Comparison of ENCODE assay signal across 8 mouse cellular contexts in the genomic region with DNA sequence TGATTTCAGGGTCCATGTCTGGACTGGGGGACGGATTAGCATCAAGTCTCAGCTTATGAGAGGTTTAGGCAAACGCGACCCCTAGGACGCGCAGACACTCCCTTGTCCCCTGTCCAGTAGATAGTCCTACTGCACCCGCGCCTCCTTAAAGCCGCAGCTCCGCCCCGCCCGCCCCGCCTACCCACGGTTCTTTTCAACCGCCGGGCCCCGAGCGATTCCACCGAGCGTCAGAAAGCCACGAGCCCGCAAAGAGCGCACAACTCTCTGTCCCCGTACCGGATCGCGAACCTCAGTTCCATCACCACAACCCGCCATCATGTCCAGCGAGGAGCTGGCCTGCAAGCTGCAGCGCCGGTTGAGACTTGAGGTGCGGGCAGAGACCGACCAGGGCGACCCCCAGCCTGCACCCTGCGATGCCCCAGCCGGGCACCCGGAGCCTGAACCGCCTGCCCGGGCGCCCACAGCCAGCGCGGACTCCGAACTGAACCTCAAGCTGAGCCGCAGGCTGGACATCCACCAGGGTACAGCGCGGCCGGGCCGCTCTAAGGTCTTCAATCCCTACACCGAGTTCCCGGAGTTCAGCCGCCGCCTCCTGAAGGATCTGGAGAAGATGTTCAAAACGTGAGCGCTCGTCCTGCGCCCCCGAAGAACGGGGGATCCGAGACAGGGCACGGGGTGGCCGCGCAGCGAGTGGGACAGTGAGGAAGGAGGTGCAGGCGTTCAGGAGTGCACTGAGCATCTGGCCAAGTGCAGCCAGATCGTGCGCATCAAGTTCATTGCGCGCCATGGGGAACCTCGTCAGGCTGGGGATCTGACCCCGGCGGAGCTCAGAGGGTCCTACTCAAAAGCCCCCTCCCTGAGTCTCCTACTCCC. TPM values are rescaled to one million over a fixed set of nuclear protein-coding genes. Genes with fewer than 3 reads are reported as not detected.
DNase-seq lines count a peak whose midpoint lies in the region; ATAC-seq and TF ChIP-seq lines count a peak whose summit lies in the region.

A gene (plus strand): TSS at position 230 of the 873 bp plus-strand sequence.

- peaks cover 29% of the 10 kb centered on the region for H3K4me1 ChIP-seq in forebrain, embryonic 15.5 days
- peaks cover 27% of the 10 kb centered on the region for H3K4me1 ChIP-seq in hindbrain, embryonic 15.5 days (replicated peaks)
- peaks cover 22% of the 10 kb centered on the region for H3K4me1 ChIP-seq in limb, embryonic 12.5 days (replicated peaks)
- peaks cover 12% of the 10 kb centered on the region; the same call in 1 of the 2 replicates for H3K4me1 ChIP-seq in midbrain, postnatal 0 days (ENCODE audit: insufficient read depth, low read length)

- peak within 1 kb of the TSS; percentile 45; the same call in 1 of the 2 replicates for H3K27ac ChIP-seq in left cerebral cortex, adult 2 months
- no peak within 1 kb of the TSS for H3K27ac ChIP-seq in forebrain, embryonic 15.5 days (replicated peaks)
- no peak within 1 kb of the TSS for H3K27ac ChIP-seq in hindbrain, embryonic 15.5 days (replicated peaks)
- H3K27ac ChIP-seq in limb, embryonic 12.5 days, result no peak within 1 kb of the TSS
- no peak within 1 kb of the TSS for H3K27ac ChIP-seq in midbrain, postnatal 0 days (ENCODE audit: low read depth, low read length)

- WGBS in forebrain, embryonic 15.5 days, result under 1% methylated on average over 70 of the region's 70 CpGs
- under 1% methylated on average over 70 of the region's 70 CpGs for WGBS in hindbrain, embryonic 15.5 days
- WGBS in limb, embryonic 12.5 days, result under 1% methylated on average over 70 of the region's 70 CpGs
- WGBS in midbrain, postnatal 0 days, result under 1% methylated on average over 69 of the region's 70 CpGs

- peak; percentile 15 to 22 for DNase-seq in left cerebral cortex, adult 2 months (ENCODE audit: extremely low spot score in 1 of 2, low spot score in 2 of 2)
- no peak for DNase-seq in left cerebral cortex, adult 11 months (ENCODE audit: low spot score)
- peak; percentile 90 for DNase-seq in adrenal gland, postnatal 10 days
- DNase-seq in midbrain, postnatal 0 days (ENCODE audit: low spot score), result peak; percentile 42

- H3K36me3 ChIP-seq in forebrain, embryonic 15.5 days, result no peaks in the 10 kb centered on the region
- H3K36me3 ChIP-seq in hindbrain, embryonic 15.5 days, result no peaks in the 10 kb centered on the region
- no peaks in the 10 kb centered on the region for H3K36me3 ChIP-seq in limb, embryonic 12.5 days
- H3K36me3 ChIP-seq in midbrain, postnatal 0 days (ENCODE audit: insufficient read depth, low read length), result no peaks in the 10 kb centered on the region

- H3K9ac ChIP-seq in forebrain, embryonic 15.5 days (replicated peaks), result peak within 1 kb of the TSS; percentile 47
- H3K9ac ChIP-seq in hindbrain, embryonic 15.5 days, result peak within 1 kb of the TSS; percentile 42
- H3K9ac ChIP-seq in limb, embryonic 12.5 days (replicated peaks), result peak within 1 kb of the TSS; percentile 60
- H3K9ac ChIP-seq in midbrain, postnatal 0 days (replicated peaks; ENCODE audit: low read length, poor library complexity, severe bottlenecking), result peak within 1 kb of the TSS; percentile 46

- no peak for TF ChIP-seq CTCF in left cerebral cortex, adult 2 months (IDR thresholded peaks at IDR 0.05)
- no peak for TF ChIP-seq CTCF in midbrain, postnatal 0 days (IDR thresholded peaks at IDR 0.05)

- peak; percentile 59 for ATAC-seq in forebrain, embryonic 15.5 days (replicated peaks)
- ATAC-seq in hindbrain, embryonic 15.5 days (ENCODE audit: low FRiP score, low read depth), result peak; percentile 62; the same call in 1 of the 2 replicates
- peak; percentile 34; the same call in 1 of the 2 replicates for ATAC-seq in limb, embryonic 12.5 days (ENCODE audit: insufficient number of reproducible peaks, insufficient read depth, low FRiP score, low TSS enrichment, low read depth)
- peak; percentile 48; the same call in 1 of the 2 replicates for ATAC-seq in midbrain, postnatal 0 days (ENCODE audit: low FRiP score)
- ATAC-seq in monocyte, adult 5-6 weeks (replicated peaks; ENCODE audit: insufficient number of reproducible peaks, low FRiP score, low TSS enrichment, poor library complexity, severe bottlenecking), result no peak

- intact Hi-C loops in left cerebral cortex, adult 2 months (cut with DNase I), result no loop called here

- H3K4me3 ChIP-seq in left cerebral cortex, adult 2 months, result peak within 1 kb of the TSS; percentile 55
- peak within 1 kb of the TSS; percentile 56 for H3K4me3 ChIP-seq in forebrain, embryonic 15.5 days
- peak within 1 kb of the TSS; percentile 49 for H3K4me3 ChIP-seq in hindbrain, embryonic 15.5 days
- H3K4me3 ChIP-seq in limb, embryonic 12.5 days (replicated peaks), result peak within 1 kb of the TSS; percentile 52
- peak within 1 kb of the TSS; percentile 44 for H3K4me3 ChIP-seq in midbrain, postnatal 0 days (ENCODE audit: low read depth, low read length)

- no peaks in the 10 kb centered on the region for H3K9me3 ChIP-seq in forebrain, embryonic 15.5 days
- no peaks in the 10 kb centered on the region for H3K9me3 ChIP-seq in hindbrain, embryonic 15.5 days
- no peaks in the 10 kb centered on the region for H3K9me3 ChIP-seq in limb, embryonic 12.5 days
- no peaks in the 10 kb centered on the region for H3K9me3 ChIP-seq in midbrain, postnatal 0 days (ENCODE audit: low read length)

- H3K27me3 ChIP-seq in forebrain, embryonic 15.5 days, result peaks cover 45% of the 10 kb centered on the region
- peaks cover 58% of the 10 kb centered on the region for H3K27me3 ChIP-seq in hindbrain, embryonic 15.5 days
- peaks cover 96% of the 10 kb centered on the region for H3K27me3 ChIP-seq in limb, embryonic 12.5 days
- peaks cover 50% of the 10 kb centered on the region for H3K27me3 ChIP-seq in midbrain, postnatal 0 days (ENCODE audit: insufficient read depth, low read length)

- peak within 1 kb of the TSS; percentile 100 for H3K4me2 ChIP-seq in forebrain, embryonic 15.5 days (replicated peaks)
- H3K4me2 ChIP-seq in hindbrain, embryonic 15.5 days, result peak within 1 kb of the TSS; percentile 99
- H3K4me2 ChIP-seq in limb, embryonic 12.5 days, result peak within 1 kb of the TSS; percentile 97
- H3K4me2 ChIP-seq in midbrain, postnatal 0 days (ENCODE audit: low read depth, low read length, poor library complexity, severe bottlenecking), result peak within 1 kb of the TSS; percentile 98

RNA-seq across cellular contexts. Expression of the gene that starts here (rescaled TPM):
- 10 to 100 TPM in 1 of 2 experiments, 1 to 10 TPM in 1; 10.0 to 11.0 TPM for total RNA-seq in left cerebral cortex, adult 2 months (2021)
- 100 to 1,000 TPM; 121 to 185 TPM for total RNA-seq in adrenal gland, postnatal 10 days (2021)
- polyA plus RNA-seq in forebrain, embryonic 15.5 days (2015; fragmentation: Nextera tagmentation; extraction: Ambion mirVana), result 0.89 and 0.90 TPM in 2 replicates
- polyA plus RNA-seq in hindbrain, embryonic 15.5 days (2015; fragmentation: Nextera tagmentation; extraction: Ambion mirVana), result 1.9 and 2.2 TPM in 2 replicates
- 0.37 and 0.43 TPM in 2 replicates for polyA plus RNA-seq in limb, embryonic 12.5 days (2016; fragmentation: Nextera tagmentation; extraction: Ambion mirVana)
- 4.2 and 7.8 TPM in 2 replicates for total RNA-seq in midbrain, postnatal 0 days (2014; rRNA removed)
- 1.7 and 2.6 TPM in 2 replicates for polyA plus RNA-seq in midbrain, postnatal 0 days (2015; fragmentation: Nextera tagmentation; extraction: Ambion mirVana)
- not detected in 3 replicates for total RNA-seq in monocyte, adult 5-6 weeks (2017)

Comparison
In these comparisons a context has a peak if more than half of its experiments do, and no peak if none do; other contexts are left out.
1. RNA of the gene that starts here (total RNA-seq): 121 to 185 TPM in adrenal gland, postnatal 10 days; 10.0 to 11.0 TPM in left cerebral cortex, adult 2 months, 4.2 to 7.8 TPM in midbrain, postnatal 0 days and not detected in monocyte, adult 5-6 weeks; every median in the first group is over 10 times any median in the second.
2. Peak in ATAC-seq, H3K4me3 ChIP-seq, H3K9ac ChIP-seq and H3K4me2 ChIP-seq in forebrain, embryonic 15.5 days; RNA of the gene not detected or under 1 TPM.
3. Peak in ATAC-seq, H3K4me3 ChIP-seq, H3K9ac ChIP-seq and H3K4me2 ChIP-seq in limb, embryonic 12.5 days; RNA of the gene not detected or under 1 TPM.
4. Peak in every context shown above with its lines, with median percentiles within 50 percentile points of each other: H3K4me3 ChIP-seq, H3K4me2 ChIP-seq and H3K9ac ChIP-seq.